Mouse (Mus musculus) spleen, adult 10 weeks (tissue): ENCODE measurements around the gene Csl. TPM values are rescaled to one million over a fixed set of nuclear protein-coding genes. Genes with fewer than 3 reads are reported as not detected.

ENCODE experiments used
- polyA plus RNA-seq: library from polyadenylated mRNA; stranded (reverse); fragments of 350-450 nt; fragmentation: Illumina TruSeq; extraction: RNeasy Lipid Tissue Mini Kit (QIAGEN cat#74804); gene quantifications from one replicate; pipeline ENCODE4 v1.2.3, GENCODE M21; 2015; ENCODE audit warnings: low replicate concordance; ENCODE audit not compliant: insufficient read depth

The Csl gene
- polyA plus RNA-seq, result not detected

DNA sequence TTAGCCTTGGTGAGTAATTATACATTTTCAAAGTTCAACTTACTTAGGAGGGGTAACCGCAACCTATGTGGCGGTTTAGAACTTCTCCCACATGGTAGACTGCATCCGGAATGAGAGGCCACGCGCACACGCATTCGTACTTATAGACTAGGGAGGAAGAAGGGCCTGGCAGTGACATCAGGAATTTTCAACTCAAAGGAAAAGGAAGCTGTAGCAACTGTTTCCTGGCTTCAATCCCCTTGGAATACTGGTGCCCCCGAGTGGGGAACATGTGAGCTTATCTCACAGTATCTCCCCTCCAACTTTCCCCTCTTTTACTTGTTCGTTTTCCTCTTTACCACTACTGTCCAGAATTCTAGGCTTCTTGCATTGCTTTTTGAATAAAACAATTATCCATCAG lies at the start of gene Csl:
Gene Csl (minus strand): TSS at position 101 of the 400 bp plus-strand sequence.

